In the genomic region with DNA sequence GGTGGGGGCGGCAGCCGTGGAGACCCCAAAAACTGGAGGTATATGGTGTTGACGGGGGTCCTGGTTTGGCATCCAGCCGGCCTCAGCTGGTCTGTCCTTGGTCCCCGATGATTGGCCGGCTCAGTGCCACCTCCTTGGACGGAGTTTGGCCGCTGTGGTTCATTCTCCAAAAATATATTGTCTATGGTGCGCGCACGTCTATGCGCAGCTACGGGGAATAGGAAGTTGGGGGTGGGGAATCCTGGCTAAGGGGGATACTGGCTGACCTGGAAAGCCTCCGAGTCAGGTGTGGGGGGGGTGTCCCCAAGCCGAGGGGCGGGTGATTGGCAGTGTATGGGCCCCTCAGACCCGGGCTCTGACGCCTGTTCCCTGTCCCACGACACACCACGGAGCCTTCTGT, we compare ENCODE assay signal across 14 mouse cellular contexts. TPM values are rescaled to one million over a fixed set of nuclear protein-coding genes. Genes with fewer than 3 reads are reported as not detected.
DNase-seq lines count a peak whose midpoint lies in the region; ATAC-seq and TF ChIP-seq lines count a peak whose summit lies in the region.
"Had no signal": no experiment of that assay in that cellular context is flagged by ENCODE, and none has a peak within 500 bp of the region (broad histone marks: within the 10 kb centered on the region; RNA-seq: fewer than 3 reads in every experiment).

No protein-coding gene starts in this region.

- no peak for TF ChIP-seq EP300 in CH12.LX (IDR thresholded peaks at IDR 0.05; ENCODE audit: low read length)
- TF ChIP-seq EP300 in MEL (IDR thresholded peaks at IDR 0.05; ENCODE audit: low read depth in 1 of 2, low read length in 2 of 2) = no peak
- no peak for TF ChIP-seq EP300 in lung, postnatal 0 days (IDR thresholded peaks at IDR 0.05)

- DNase-seq in heart, postnatal 36 days = no peak
- peak; percentile 13 for DNase-seq in midbrain, embryonic 10.5 days (ENCODE audit: low spot score)
- DNase-seq in midbrain, embryonic 14.5 days = no peak
- DNase-seq in CH12.LX (ENCODE audit: extremely low read depth) (no peak), MEL (ENCODE audit: low read depth, low spot score) (no peak)
- DNase-seq in lung, postnatal 0 days (ENCODE audit: low spot score) = no peak
- DNase-seq: adrenal gland, postnatal 14 days; cerebellum, adult 9-10 months; embryo, embryonic 11 days; kidney, adult 11 months had no signal

- in situ Hi-C loops in CH12.LX (cut with MboI; ENCODE audit: low pct_ligation_motif_present, low pct_unique_long_range_greater_than_20kb, low sequenced_read_pairs) = no loop called here

- H3K36me3 ChIP-seq in heart, embryonic 15.5 days = no peaks in the 10 kb centered on the region
- no peaks in the 10 kb centered on the region for H3K36me3 ChIP-seq in midbrain, embryonic 10.5 days
- peaks cover 28% of the 10 kb centered on the region for H3K36me3 ChIP-seq in midbrain, embryonic 14.5 days (ENCODE audit: control insufficient read depth, insufficient read depth, low read length)
- no peaks in the 10 kb centered on the region for H3K36me3 ChIP-seq in CH12.LX (replicated peaks in 1 of 2; ENCODE audit: control insufficient read depth in 1 of 2, insufficient read depth in 1 of 2, low read length in 1 of 2)
- peaks cover 0 to 3% of the 10 kb centered on the region in 2 experiments; a peak in 2 of 4 replicates for H3K36me3 ChIP-seq in MEL (ENCODE audit: control insufficient read depth in 1 of 2, insufficient read depth in 2 of 2, low read length in 2 of 2)
- no peaks in the 10 kb centered on the region for H3K36me3 ChIP-seq in lung, postnatal 0 days (ENCODE audit: insufficient read depth, low read length)
- H3K36me3 ChIP-seq: forebrain, embryonic 15.5 days; limb, embryonic 12.5 days had no signal

- no peak for TF ChIP-seq RAD21 in CH12.LX (IDR thresholded peaks at IDR 0.05; ENCODE audit: low read depth, low read length)
- no peak for TF ChIP-seq RAD21 in MEL (IDR thresholded peaks at IDR 0.05; ENCODE audit: low read depth, low read length)

- H3K79me2 ChIP-seq in CH12.LX (replicated peaks; ENCODE audit: control insufficient read depth, extremely low read depth, insufficient read depth, poor library complexity, severe bottlenecking) (no peaks in the 10 kb centered on the region), MEL (ENCODE audit: control insufficient read depth, insufficient read depth, low read length, poor library complexity) (no peaks in the 10 kb centered on the region)

- WGBS in heart, embryonic 15.5 days = 20% methylated on average over 20 of the region's 20 CpGs
- WGBS in midbrain, embryonic 10.5 days = 39% methylated on average over 20 of the region's 20 CpGs
- WGBS in midbrain, embryonic 14.5 days = 26% methylated on average over 20 of the region's 20 CpGs
- 26% methylated on average over 20 of the region's 20 CpGs for WGBS in lung, postnatal 0 days

- no peaks in the 10 kb centered on the region for H3K9me3 ChIP-seq in heart, embryonic 15.5 days (replicated peaks)
- H3K9me3 ChIP-seq in midbrain, embryonic 10.5 days (replicated peaks) = no peaks in the 10 kb centered on the region
- no peaks in the 10 kb centered on the region for H3K9me3 ChIP-seq in midbrain, embryonic 14.5 days (ENCODE audit: control insufficient read depth, low read length)
- H3K9me3 ChIP-seq in CH12.LX (replicated peaks; ENCODE audit: low read length) (no peaks in the 10 kb centered on the region), MEL (replicated peaks; ENCODE audit: insufficient read depth, low read length) (no peaks in the 10 kb centered on the region)
- no peaks in the 10 kb centered on the region for H3K9me3 ChIP-seq in lung, postnatal 0 days (ENCODE audit: low read length)
- H3K9me3 ChIP-seq: forebrain, embryonic 15.5 days; limb, embryonic 12.5 days had no signal

- ATAC-seq in heart, embryonic 15.5 days (replicated peaks; ENCODE audit: insufficient number of reproducible peaks, insufficient read depth, low FRiP score, low read depth) = no peak
- no peak for ATAC-seq in midbrain, embryonic 14.5 days (ENCODE audit: low FRiP score, low TSS enrichment)
- no peak for ATAC-seq in lung, postnatal 0 days
- ATAC-seq: forebrain, embryonic 15.5 days; hindbrain, embryonic 16.5 days had no signal

- TF ChIP-seq CTCF in CH12.LX (conservative IDR thresholded peaks at IDR 0.05 in 1 of 2, IDR thresholded peaks at IDR 0.05 in 1 of 2; ENCODE audit: low read depth in 2 of 2, low read length in 2 of 2) (no peak), MEL (IDR thresholded peaks at IDR 0.05 in 2 of 3, conservative IDR thresholded peaks at IDR 0.05 in 1 of 3; ENCODE audit: control insufficient read depth in 1 of 3, insufficient read depth in 1 of 3, low read depth in 2 of 3, low read length in 3 of 3, poor library complexity in 1 of 3, severe bottlenecking in 1 of 3) (no peak)
- no peak for TF ChIP-seq CTCF in lung, postnatal 0 days (IDR thresholded peaks at IDR 0.05)

- TF ChIP-seq POLR2A in CH12.LX (IDR thresholded peaks at IDR 0.05; ENCODE audit: low read depth, low read length) (no peak), MEL (IDR thresholded peaks at IDR 0.05; ENCODE audit: control insufficient read depth in 1 of 2, insufficient read depth in 1 of 2, low read depth in 1 of 2, low read length in 2 of 2, poor library complexity in 1 of 2) (no peak)

- H3K4me2 ChIP-seq in heart, embryonic 15.5 days = peak overlapping the region; percentile 18; the same call in 1 of the 2 replicates
- no peak overlapping the region for H3K4me2 ChIP-seq in midbrain, embryonic 14.5 days (ENCODE audit: low read length)
- peak overlapping the region; percentile 29 for H3K4me2 ChIP-seq in CH12.LX (ENCODE audit: insufficient read depth, low read depth, poor library complexity, severe bottlenecking)
- H3K4me2 ChIP-seq in lung, postnatal 0 days (replicated peaks; ENCODE audit: low read depth, low read length) = no peak overlapping the region
- H3K4me2 ChIP-seq: forebrain, embryonic 15.5 days; limb, embryonic 12.5 days had no signal

- no peak overlapping the region for H3K9ac ChIP-seq in heart, embryonic 15.5 days
- no peak overlapping the region for H3K9ac ChIP-seq in midbrain, embryonic 14.5 days (replicated peaks; ENCODE audit: low read length)
- H3K9ac ChIP-seq in CH12.LX (ENCODE audit: insufficient read depth, low read depth) (no peak overlapping the region), MEL (ENCODE audit: control insufficient read depth, low read depth, low read length, poor library complexity, severe bottlenecking) (no peak overlapping the region)
- H3K9ac ChIP-seq in lung, postnatal 0 days (replicated peaks; ENCODE audit: low read depth) = no peak overlapping the region
- H3K9ac ChIP-seq: forebrain, embryonic 15.5 days; limb, embryonic 12.5 days had no signal

- peaks cover 97% of the 10 kb centered on the region for H3K27me3 ChIP-seq in heart, embryonic 15.5 days
- H3K27me3 ChIP-seq in midbrain, embryonic 10.5 days (ENCODE audit: low read depth, poor library complexity, severe bottlenecking) = peaks cover 100% of the 10 kb centered on the region
- H3K27me3 ChIP-seq in midbrain, embryonic 14.5 days (ENCODE audit: control insufficient read depth, insufficient read depth, low read length) = peaks cover 37% of the 10 kb centered on the region
- peaks cover 93% of the 10 kb centered on the region for H3K27me3 ChIP-seq in CH12.LX (replicated peaks)
- no peaks in the 10 kb centered on the region; a peak in 2 of 4 replicates for H3K27me3 ChIP-seq in MEL (ENCODE audit: control insufficient read depth in 1 of 2, insufficient read depth in 2 of 2, low read length in 2 of 2)
- peaks cover 27% of the 10 kb centered on the region for H3K27me3 ChIP-seq in lung, postnatal 0 days (replicated peaks; ENCODE audit: insufficient read depth, low read length)

- intact Hi-C loops in heart, postnatal 36 days (cut with DNase I) = no loop called here

- 0 out of 2 replicates have a peak overlapping the region, but pooled peaks have one; percentile 4 for H3K4me3 ChIP-seq in heart, embryonic 15.5 days
- H3K4me3 ChIP-seq in midbrain, embryonic 10.5 days = no peak overlapping the region
- no peak overlapping the region for H3K4me3 ChIP-seq in midbrain, embryonic 14.5 days (replicated peaks; ENCODE audit: low read depth, low read length)
- H3K4me3 ChIP-seq in CH12.LX (replicated peaks in 1 of 3; ENCODE audit: low read depth in 2 of 3, low read length in 2 of 3, poor library complexity in 1 of 3) (no peak overlapping the region), MEL (ENCODE audit: control insufficient read depth in 1 of 2, insufficient read depth in 1 of 2, low read depth in 2 of 2, low read length in 2 of 2) (peak overlapping the region; percentile 25 to 47; a peak in 2 of 4 replicates)
- no peak overlapping the region for H3K4me3 ChIP-seq in lung, postnatal 0 days (ENCODE audit: low read depth, low read length)
- H3K4me3 ChIP-seq: forebrain, embryonic 15.5 days; limb, embryonic 12.5 days had no signal

- no peak overlapping the region for H3K27ac ChIP-seq in heart, embryonic 15.5 days
- no peak overlapping the region for H3K27ac ChIP-seq in midbrain, embryonic 10.5 days (replicated peaks)
- H3K27ac ChIP-seq in midbrain, embryonic 14.5 days (replicated peaks; ENCODE audit: low read depth, low read length) = no peak overlapping the region
- H3K27ac ChIP-seq in CH12.LX (ENCODE audit: insufficient read depth, low read depth) = no peak overlapping the region
- no peak overlapping the region for H3K27ac ChIP-seq in MEL (ENCODE audit: control insufficient read depth, low read depth, low read length)
- no peak overlapping the region for H3K27ac ChIP-seq in lung, postnatal 0 days (ENCODE audit: low read length)
- H3K27ac ChIP-seq: forebrain, embryonic 15.5 days; limb, embryonic 12.5 days had no signal

- dilution Hi-C loops in CH12.LX (cut with MboI; ENCODE audit: extremely low pct_ligation_motif_present, extremely low pct_unique_long_range_greater_than_20kb, low sequenced_read_pairs) = no loop called here

- peaks cover 15% of the 10 kb centered on the region for H3K4me1 ChIP-seq in heart, embryonic 15.5 days (replicated peaks)
- peaks cover 35% of the 10 kb centered on the region for H3K4me1 ChIP-seq in midbrain, embryonic 10.5 days
- H3K4me1 ChIP-seq in midbrain, embryonic 14.5 days (ENCODE audit: control insufficient read depth, insufficient read depth, low read length) = peaks cover 7% of the 10 kb centered on the region; the same call in 1 of the 2 replicates
- peaks cover 4 to 18% of the 10 kb centered on the region in 2 experiments; a peak in 3 of 4 replicates for H3K4me1 ChIP-seq in CH12.LX (ENCODE audit: control insufficient read depth in 1 of 2, insufficient read depth in 2 of 2)
- H3K4me1 ChIP-seq in MEL (ENCODE audit: control insufficient read depth in 1 of 2, insufficient read depth in 2 of 2, low read length in 2 of 2) = peaks cover 4 to 32% of the 10 kb centered on the region in 2 experiments
- H3K4me1 ChIP-seq in lung, postnatal 0 days (ENCODE audit: insufficient read depth, low read depth, low read length) = no peaks in the 10 kb centered on the region

RNA-seq across cellular contexts. Expression of gene Nfic, which starts 5.0 kb away (rescaled TPM):
- polyA plus RNA-seq in heart, embryonic 15.5 days (2015; fragmentation: Nextera tagmentation; extraction: Ambion mirVana) = 60.9 and 71.2 TPM in 2 replicates
- 100 to 1,000 TPM; 115 to 133 TPM for total RNA-seq in heart, postnatal 36 days (2021)
- polyA plus RNA-seq in midbrain, embryonic 10.5 days (2016; fragmentation: Nextera tagmentation; extraction: Ambion mirVana) = 8.7 and 11.7 TPM in 2 replicates
- polyA plus RNA-seq in midbrain, embryonic 14.5 days (2014; fragmentation: Nextera tagmentation; extraction: Ambion mirVana) = 11.2 and 13.7 TPM in 2 replicates
- total RNA-seq in CH12.LX (2012; rRNA removed) (4.4 and 4.7 TPM in 2 replicates), CH12.LX (2014; rRNA removed) (0.07 and 0.34 TPM in 2 replicates), MEL (2012; rRNA removed) (2.0 and 3.6 TPM in 2 replicates)
- polyA plus RNA-seq in CH12.LX (2012; ENCODE audit: insufficient read length, low read depth) (3.8 and 4.0 TPM in 2 replicates), MEL (2012; ENCODE audit: insufficient read depth in 1 of 2, insufficient read length in 2 of 2, low read depth in 1 of 2, low replicate concordance in 2 of 2, missing spikeins in 1 of 2) (1 to 10 TPM in 1 of 2 experiments, not detected in 1; 9.7 TPM)
- polyA plus RNA-seq in lung, postnatal 0 days (2015; fragmentation: Nextera tagmentation; extraction: Ambion mirVana) = 73.6 and 83.9 TPM in 2 replicates

RNA-seq across cellular contexts. Expression of gene Celf5, which starts 22.0 kb away (rescaled TPM):
- polyA plus RNA-seq in heart, embryonic 15.5 days (2015; fragmentation: Nextera tagmentation; extraction: Ambion mirVana) = 0.08 and 0.41 TPM in 2 replicates
- under 1 TPM in 1 of 2 experiments, not detected in 1; 0.24 TPM for total RNA-seq in heart, postnatal 36 days (2021)
- 5.0 and 10.8 TPM in 2 replicates for polyA plus RNA-seq in midbrain, embryonic 10.5 days (2016; fragmentation: Nextera tagmentation; extraction: Ambion mirVana)
- 61.3 and 117 TPM in 2 replicates for polyA plus RNA-seq in midbrain, embryonic 14.5 days (2014; fragmentation: Nextera tagmentation; extraction: Ambion mirVana)
- total RNA-seq in CH12.LX (2012; rRNA removed) = 0.08 and 0.17 TPM in 2 replicates
- not detected in 2 replicates for total RNA-seq in CH12.LX (2014; rRNA removed)
- polyA plus RNA-seq in CH12.LX (2012; ENCODE audit: insufficient read length, low read depth) = 0.07 and 0.12 TPM in 2 replicates
- total RNA-seq in MEL (2012; rRNA removed) = 0.03 and 0.08 TPM in 2 replicates
- under 1 TPM in 1 of 2 experiments, not detected in 1; 0.38 TPM for polyA plus RNA-seq in MEL (2012; ENCODE audit: insufficient read depth in 1 of 2, insufficient read length in 2 of 2, low read depth in 1 of 2, low replicate concordance in 2 of 2, missing spikeins in 1 of 2)
- 0.08 and 0.11 TPM in 2 replicates for polyA plus RNA-seq in lung, postnatal 0 days (2015; fragmentation: Nextera tagmentation; extraction: Ambion mirVana)

RNA-seq across cellular contexts. Expression of gene Ncln, which starts 35.7 kb away (rescaled TPM):
- 43.6 and 63.4 TPM in 2 replicates for polyA plus RNA-seq in heart, embryonic 15.5 days (2015; fragmentation: Nextera tagmentation; extraction: Ambion mirVana)
- total RNA-seq in heart, postnatal 36 days (2021) = 10 to 100 TPM; 61.9 to 63.9 TPM
- 84.5 and 87.5 TPM in 2 replicates for polyA plus RNA-seq in midbrain, embryonic 10.5 days (2016; fragmentation: Nextera tagmentation; extraction: Ambion mirVana)
- 51.6 and 51.8 TPM in 2 replicates for polyA plus RNA-seq in midbrain, embryonic 14.5 days (2014; fragmentation: Nextera tagmentation; extraction: Ambion mirVana)
- 99.5 and 104 TPM in 2 replicates for total RNA-seq in CH12.LX (2012; rRNA removed)
- total RNA-seq in CH12.LX (2014; rRNA removed) = 41.5 and 41.7 TPM in 2 replicates
- 80.5 and 89.5 TPM in 2 replicates for polyA plus RNA-seq in CH12.LX (2012; ENCODE audit: insufficient read length, low read depth)
- 120 and 136 TPM in 2 replicates for total RNA-seq in MEL (2012; rRNA removed)
- 100 to 1,000 TPM; 215 to 276 TPM for polyA plus RNA-seq in MEL (2012; ENCODE audit: insufficient read depth in 1 of 2, insufficient read length in 2 of 2, low read depth in 1 of 2, low replicate concordance in 2 of 2, missing spikeins in 1 of 2)
- polyA plus RNA-seq in lung, postnatal 0 days (2015; fragmentation: Nextera tagmentation; extraction: Ambion mirVana) = 40.7 and 46.7 TPM in 2 replicates

RNA-seq across cellular contexts. Expression of gene S1pr4, which starts 39.5 kb away (rescaled TPM):
- 0.47 and 1.5 TPM in 2 replicates for polyA plus RNA-seq in heart, embryonic 15.5 days (2015; fragmentation: Nextera tagmentation; extraction: Ambion mirVana)
- 1 to 10 TPM in 1 of 2 experiments, under 1 TPM in 1; 0.61 to 1.3 TPM for total RNA-seq in heart, postnatal 36 days (2021)
- 0.37 and 0.89 TPM in 2 replicates for polyA plus RNA-seq in midbrain, embryonic 10.5 days (2016; fragmentation: Nextera tagmentation; extraction: Ambion mirVana)
- polyA plus RNA-seq in midbrain, embryonic 14.5 days (2014; fragmentation: Nextera tagmentation; extraction: Ambion mirVana) = 0.34 and 0.47 TPM in 2 replicates
- total RNA-seq in CH12.LX (2012; rRNA removed) (0.25 and 0.30 TPM in 2 replicates), CH12.LX (2014; rRNA removed) (not detected in 2 replicates), MEL (2012; rRNA removed) (1.7 and 2.1 TPM in 2 replicates)
- polyA plus RNA-seq in CH12.LX (2012; ENCODE audit: insufficient read length, low read depth) (0.16 and 0.19 TPM in 2 replicates), MEL (2012; ENCODE audit: insufficient read depth in 1 of 2, insufficient read length in 2 of 2, low read depth in 1 of 2, low replicate concordance in 2 of 2, missing spikeins in 1 of 2) (1 to 10 TPM in 1 of 2 experiments, not detected in 1; 1.6 TPM)
- polyA plus RNA-seq in lung, postnatal 0 days (2015; fragmentation: Nextera tagmentation; extraction: Ambion mirVana) = 19.0 and 19.3 TPM in 2 replicates

Comparison
In these comparisons a context has a peak if more than half of its experiments do, and no peak if none do; other contexts are left out.
1. H3K4me2 ChIP-seq: peak in heart, embryonic 15.5 days (single experiment) and CH12.LX (single experiment); none in midbrain, embryonic 14.5 days (single experiment) and lung, postnatal 0 days (single experiment).
2. H3K4me3 ChIP-seq: peak in heart, embryonic 15.5 days (single experiment) and MEL (2 of 2); none in midbrain, embryonic 10.5 days (single experiment), midbrain, embryonic 14.5 days (single experiment), CH12.LX (0 of 3) and lung, postnatal 0 days (single experiment).